11 mouse cellular contexts compared by ENCODE assay signal in the genomic region with DNA sequence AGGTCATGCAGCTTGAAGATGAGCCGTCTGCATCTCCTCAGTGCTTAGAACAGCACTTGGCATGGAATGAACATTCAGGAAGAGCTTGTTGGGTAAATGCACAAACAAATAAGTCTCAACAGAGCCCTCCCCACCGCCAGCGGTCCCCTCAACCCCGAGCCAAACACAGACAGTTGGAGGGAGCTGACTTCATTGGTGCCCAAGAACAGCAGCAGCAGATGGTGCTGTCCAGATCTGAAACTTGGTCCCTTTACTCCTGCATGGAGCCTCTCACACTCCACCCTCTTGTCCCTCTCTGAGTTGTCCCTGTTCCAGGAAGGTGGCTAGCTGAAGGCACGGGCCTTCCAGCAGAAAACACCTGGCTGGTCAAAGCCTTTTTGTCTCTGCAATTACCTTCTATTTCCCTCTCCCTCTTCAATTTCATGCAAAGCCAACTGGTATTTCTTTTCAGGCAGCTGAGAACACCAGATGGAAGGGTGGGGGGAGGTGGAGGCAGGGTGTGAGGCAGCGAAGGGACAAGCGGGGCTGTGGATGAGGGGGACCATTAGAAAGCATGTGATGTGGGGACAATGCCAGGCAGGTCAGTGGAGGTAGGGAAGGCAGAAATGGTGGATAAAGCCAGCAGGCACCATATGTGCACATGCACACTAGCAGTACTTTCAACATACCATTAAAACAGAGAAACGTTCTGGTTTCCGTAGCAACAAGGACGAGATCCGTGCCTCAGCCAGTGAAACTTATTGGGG.
DNase-seq lines count a peak whose midpoint lies in the region; ATAC-seq lines count a peak whose summit lies in the region.
"Had no signal": no experiment of that assay in that cellular context is flagged by ENCODE, and none has a peak within 500 bp of the region (broad histone marks: within the 10 kb centered on the region; RNA-seq: fewer than 3 reads in every experiment).

No protein-coding gene starts in this region.

- no peaks in the 10 kb centered on the region for H3K9me3 ChIP-seq in limb, embryonic 11.5 days (ENCODE audit: control insufficient read depth, low read length)
- H3K9me3 ChIP-seq in limb, embryonic 10.5 days (replicated peaks), result no peaks in the 10 kb centered on the region
- peaks cover 10% of the 10 kb centered on the region; the same call in 1 of the 2 replicates for H3K9me3 ChIP-seq in midbrain, embryonic 10.5 days (replicated peaks)

- H3K27me3 ChIP-seq in limb, embryonic 11.5 days (ENCODE audit: control insufficient read depth, insufficient read depth, low read length), result no peaks in the 10 kb centered on the region
- H3K27me3 ChIP-seq in limb, embryonic 10.5 days (ENCODE audit: low read depth, poor library complexity, severe bottlenecking), result 0 out of 2 replicates have a peak, but pooled peaks cover 10% of the 10 kb centered on the region
- peaks cover 8% of the 10 kb centered on the region; the same call in 1 of the 2 replicates for H3K27me3 ChIP-seq in midbrain, embryonic 10.5 days (ENCODE audit: low read depth, poor library complexity, severe bottlenecking)

- DNase-seq in limb, embryonic 11.5 days (ENCODE audit: low spot score), result peak; percentile 23
- DNase-seq in limb, embryonic 10.5 days (ENCODE audit: low spot score), result no peak
- DNase-seq in layer of hippocampus, adult 18-20 months (ENCODE audit: low spot score in 2 of 2), result peak; percentile 78 to 90
- DNase-seq in midbrain, embryonic 10.5 days (ENCODE audit: low spot score), result no peak
- no peak for DNase-seq in T-cell, adult 2 months (ENCODE audit: low spot score)
- no peak for DNase-seq in spleen, postnatal 36 days (ENCODE audit: low spot score in 2 of 2)
- no peak for DNase-seq in gastrocnemius, postnatal 25 days
- DNase-seq in kidney, postnatal 36 days, result no peak
- DNase-seq: adrenal gland, postnatal 36 days; kidney, adult 9 months; lung, postnatal 14 days had no signal

- H3K9ac ChIP-seq in limb, embryonic 11.5 days (ENCODE audit: low read length), result no peak overlapping the region

- no peak overlapping the region for H3K4me2 ChIP-seq in limb, embryonic 11.5 days (ENCODE audit: low read depth, severe bottlenecking)

- no peak overlapping the region for H3K4me3 ChIP-seq in limb, embryonic 11.5 days (ENCODE audit: low read depth, low read length)
- H3K4me3 ChIP-seq in limb, embryonic 10.5 days, result no peak overlapping the region
- no peak overlapping the region for H3K4me3 ChIP-seq in midbrain, embryonic 10.5 days

- 66% methylated on average over 11 of the region's 11 CpGs for WGBS in limb, embryonic 11.5 days
- WGBS in limb, embryonic 10.5 days, result 81% methylated on average over 11 of the region's 11 CpGs
- 80% methylated on average over 11 of the region's 11 CpGs for WGBS in midbrain, embryonic 10.5 days

- H3K27ac ChIP-seq in limb, embryonic 11.5 days (replicated peaks; ENCODE audit: low read depth, low read length), result no peak overlapping the region
- H3K27ac ChIP-seq in limb, embryonic 10.5 days, result no peak overlapping the region
- peak overlapping the region; percentile 39; the same call in 1 of the 2 replicates for H3K27ac ChIP-seq in midbrain, embryonic 10.5 days (replicated peaks)

- H3K4me1 ChIP-seq in limb, embryonic 11.5 days (ENCODE audit: control insufficient read depth, insufficient read depth, low read length), result peaks cover 3% of the 10 kb centered on the region; the same call in 1 of the 2 replicates
- H3K4me1 ChIP-seq in limb, embryonic 10.5 days, result peaks cover 18% of the 10 kb centered on the region
- peaks cover 16% of the 10 kb centered on the region for H3K4me1 ChIP-seq in midbrain, embryonic 10.5 days

- no peak for ATAC-seq in limb, embryonic 11.5 days (ENCODE audit: insufficient number of reproducible peaks, low FRiP score, low TSS enrichment, low read depth)

- H3K36me3 ChIP-seq in limb, embryonic 11.5 days (ENCODE audit: control insufficient read depth, insufficient read depth, low read length), result no peaks in the 10 kb centered on the region
- no peaks in the 10 kb centered on the region for H3K36me3 ChIP-seq in limb, embryonic 10.5 days
- H3K36me3 ChIP-seq in midbrain, embryonic 10.5 days, result no peaks in the 10 kb centered on the region

Comparison
In these comparisons a context has a peak if more than half of its experiments do, and no peak if none do; other contexts are left out.
1. DNase-seq: peak in limb, embryonic 11.5 days (single experiment) and layer of hippocampus, adult 18-20 months (2 of 2); none in limb, embryonic 10.5 days (single experiment), midbrain, embryonic 10.5 days (single experiment), T-cell, adult 2 months (single experiment), spleen, postnatal 36 days (0 of 2), gastrocnemius, postnatal 25 days (single experiment) and kidney, postnatal 36 days (0 of 2).